Mouse (Mus musculus): Measurements from ENCODE around the gene Hexim1.

Gene Hexim1

GRCm38 (mm10) chr11:103098531-103099190, 17.4 kb upstream of the Hexim1 start:
- DNase-seq: no peak

- DNase-seq: no peak
These were observed 16.6 kb upstream of the Hexim1 start for GRCm38 (mm10) chr11:103099352-103099940.

GRCm38 (mm10) chr11:103100361-103100760, 15.7 kb upstream of the Hexim1 start:
- no peak for DNase-seq

GRCm38 (mm10) chr11:103101481-103101865, 14.6 kb upstream of the Hexim1 start, which contains the start of the genes Plcd3 and Acbd4:
Plcd3 (minus strand) TSS chr11:103101658.
Acbd4 (plus strand) TSS chr11:103101682.
- peak; percentile 68 for DNase-seq

GRCm38 (mm10) chr11:103101866-103102501, 14.0 kb upstream of the Hexim1 start:
- peak; percentile 34 for DNase-seq

- DNase-seq: peak; percentile 98
These were observed 13.2 kb upstream of the Hexim1 start for GRCm38 (mm10) chr11:103102725-103103349.

GRCm38 (mm10) chr11:103103621-103104020, 12.4 kb upstream of the Hexim1 start:
- DNase-seq: peak; percentile 43

GRCm38 (mm10) chr11:103104469-103104868, 11.6 kb upstream of the Hexim1 start:
- no peak for DNase-seq

- DNase-seq: no peak
These were observed 10.8 kb upstream of the Hexim1 start for GRCm38 (mm10) chr11:103105180-103105725.

GRCm38 (mm10) chr11:103105810-103106209, 10.2 kb upstream of the Hexim1 start:
- DNase-seq: no peak

- no peak for DNase-seq
These were observed 9.6 kb upstream of the Hexim1 start for GRCm38 (mm10) chr11:103106386-103106785.

- no peak for DNase-seq
These were observed 4.7 kb upstream of the Hexim1 start for GRCm38 (mm10) chr11:103111301-103111700.

GRCm38 (mm10) chr11:103111881-103112551, 4.0 kb upstream of the Hexim1 start:
- peak; percentile 34 for DNase-seq

- DNase-seq: no peak
These were observed 3.5 kb upstream of the Hexim1 start for GRCm38 (mm10) chr11:103112552-103112912.

GRCm38 (mm10) chr11:103113005-103113404, 3.0 kb upstream of the Hexim1 start:
- DNase-seq: no peak

- DNase-seq: no peak
These were observed 2.3 kb upstream of the Hexim1 start for GRCm38 (mm10) chr11:103113771-103114170.

GRCm38 (mm10) chr11:103114270-103114943, 1.6 kb upstream of the Hexim1 start:
- DNase-seq: no peak

GRCm38 (mm10) chr11:103115163-103116007, 646 bp upstream of the Hexim1 start:
- DNase-seq: peak; percentile 82

- peak; percentile 86 for DNase-seq
These were observed 1.0 kb downstream of the Hexim1 start for GRCm38 (mm10) chr11:103116959-103117590.

- no peak for DNase-seq
These were observed 1.6 kb downstream of the Hexim1 start for GRCm38 (mm10) chr11:103117591-103118009.

- no peak for DNase-seq
These were observed 2.8 kb downstream of the Hexim1 start for GRCm38 (mm10) chr11:103118866-103119265.

Data from thymus, postnatal 4 days (tissue).